Mouse (Mus musculus) brain, embryonic 14.5 days (tissue): ENCODE results near the gene Atp5g2.

Experiments used
- CTCF ChIP-seq: fragments of 200-500 bp; IDR thresholded peaks from 2 replicates; pipeline ENCODE4 v1.5.1; 2012; ENCODE audit warnings: inconsistent platforms, mild to moderate bottlenecking, moderate library complexity, borderline replicate concordance; ENCODE audit not compliant: insufficient read depth, insufficient read length; ENCODE audit errors: extremely low read depth
- POLR2A ChIP-seq: fragments of 200-500 bp; IDR thresholded peaks from 2 replicates; pipeline ENCODE4 v1.6.1; 2012; ENCODE audit warnings: mild to moderate bottlenecking, inconsistent platforms, borderline replicate concordance; ENCODE audit not compliant: poor library complexity, insufficient read depth, insufficient read length, severe bottlenecking; ENCODE audit errors: extremely low read depth

GRCm38 (mm10) chr15:102663825-102664224, 8.3 kb downstream of the Atp5g2 start:
- TF ChIP-seq CTCF (no peak), POLR2A (no peak)
